Mouse (Mus musculus): ENCODE measurements around the gene Ldb3.

Ldb3 gene

GRCm38 (mm10) chr14:34561647-34562046, 26.8 kb downstream of the Ldb3 start:
- no peak for DNase-seq (ENCODE audit: low read depth, low spot score)

GRCm38 (mm10) chr14:34558947-34559346, 29.5 kb downstream of the Ldb3 start:
- DNase-seq (ENCODE audit: low read depth, low spot score): no peak

- DNase-seq (ENCODE audit: low read depth, low spot score): no peak
These were observed 33.3 kb downstream of the Ldb3 start for GRCm38 (mm10) chr14:34555211-34555610.

- DNase-seq (ENCODE audit: low read depth, low spot score): no peak
These were observed 34.4 kb downstream of the Ldb3 start for GRCm38 (mm10) chr14:34554047-34554446.

GRCm38 (mm10) chr14:34553470-34553869, 35.0 kb downstream of the Ldb3 start:
- DNase-seq (ENCODE audit: low read depth, low spot score): no peak

- no peak for DNase-seq (ENCODE audit: low read depth, low spot score)
These were observed 36.3 kb downstream of the Ldb3 start for GRCm38 (mm10) chr14:34552226-34552625.

- peak; percentile 73 for DNase-seq (ENCODE audit: low read depth, low spot score)
These were observed 39.3 kb downstream of the Ldb3 start for GRCm38 (mm10) chr14:34549004-34549671.

- DNase-seq (ENCODE audit: low read depth, low spot score): peak; percentile 34
These were observed 40.0 kb downstream of the Ldb3 start for GRCm38 (mm10) chr14:34548391-34549001.

- no peak for DNase-seq (ENCODE audit: low read depth, low spot score)
These were observed 43.9 kb downstream of the Ldb3 start for GRCm38 (mm10) chr14:34544545-34544944.

- no peak for DNase-seq (ENCODE audit: low read depth, low spot score)
These were observed 44.5 kb downstream of the Ldb3 start for GRCm38 (mm10) chr14:34544001-34544400.

- DNase-seq (ENCODE audit: low read depth, low spot score): no peak
These were observed 44.9 kb downstream of the Ldb3 start for GRCm38 (mm10) chr14:34543596-34543995.

- DNase-seq (ENCODE audit: low read depth, low spot score): no peak
These were observed 46.6 kb downstream of the Ldb3 start for GRCm38 (mm10) chr14:34541896-34542295.

- no peak for DNase-seq (ENCODE audit: low read depth, low spot score)
These were observed 47.8 kb downstream of the Ldb3 start for GRCm38 (mm10) chr14:34540685-34541162.

- no peak for DNase-seq (ENCODE audit: low read depth, low spot score)
These were observed 52.6 kb downstream of the Ldb3 start for GRCm38 (mm10) chr14:34535883-34536282.

- DNase-seq (ENCODE audit: low read depth, low spot score): no peak
These were observed 54.9 kb downstream of the Ldb3 start for GRCm38 (mm10) chr14:34533537-34533936.

GRCm38 (mm10) chr14:34532536-34532935, 55.9 kb downstream of the Ldb3 start:
- DNase-seq (ENCODE audit: low read depth, low spot score): no peak

- DNase-seq (ENCODE audit: low read depth, low spot score): no peak
These were observed 59.7 kb downstream of the Ldb3 start for GRCm38 (mm10) chr14:34528804-34529203.

- DNase-seq (ENCODE audit: low read depth, low spot score): no peak
These were observed 65.8 kb downstream of the Ldb3 start, which contains the start of gene 9230112D13Rik for GRCm38 (mm10) chr14:34522701-34523100. Gene 9230112D13Rik (minus strand): TSS chr14:34522801.

GRCm38 (mm10) chr14:34517959-34518544, 70.4 kb downstream of the Ldb3 start:
- DNase-seq (ENCODE audit: low read depth, low spot score): no peak

GRCm38 (mm10) chr14:34516960-34517577, 71.4 kb downstream of the Ldb3 start:
- DNase-seq (ENCODE audit: low read depth, low spot score): no peak

- DNase-seq (ENCODE audit: low read depth, low spot score): no peak
These were observed 72.6 kb downstream of the Ldb3 start for GRCm38 (mm10) chr14:34515860-34516259.

GRCm38 (mm10) chr14:34514120-34514519, 74.4 kb downstream of the Ldb3 start:
- no peak for DNase-seq (ENCODE audit: low read depth, low spot score)

Measured in brain, embryonic 18.5 days (tissue).